Mouse (Mus musculus): Measurements from ENCODE around the gene Myo9a. TPM values are rescaled to one million over a fixed set of nuclear protein-coding genes. Genes with fewer than 3 reads are reported as not detected.
"Not testable (repeated sequence)": the region's sequence is repeated elsewhere in the genome, so short reads cannot be mapped to it uniquely, and the experiment has no call there.

Myo9a gene
- polyA plus RNA-seq, 1 experiment from 2014 or later, result 20.4 TPM

DNA sequence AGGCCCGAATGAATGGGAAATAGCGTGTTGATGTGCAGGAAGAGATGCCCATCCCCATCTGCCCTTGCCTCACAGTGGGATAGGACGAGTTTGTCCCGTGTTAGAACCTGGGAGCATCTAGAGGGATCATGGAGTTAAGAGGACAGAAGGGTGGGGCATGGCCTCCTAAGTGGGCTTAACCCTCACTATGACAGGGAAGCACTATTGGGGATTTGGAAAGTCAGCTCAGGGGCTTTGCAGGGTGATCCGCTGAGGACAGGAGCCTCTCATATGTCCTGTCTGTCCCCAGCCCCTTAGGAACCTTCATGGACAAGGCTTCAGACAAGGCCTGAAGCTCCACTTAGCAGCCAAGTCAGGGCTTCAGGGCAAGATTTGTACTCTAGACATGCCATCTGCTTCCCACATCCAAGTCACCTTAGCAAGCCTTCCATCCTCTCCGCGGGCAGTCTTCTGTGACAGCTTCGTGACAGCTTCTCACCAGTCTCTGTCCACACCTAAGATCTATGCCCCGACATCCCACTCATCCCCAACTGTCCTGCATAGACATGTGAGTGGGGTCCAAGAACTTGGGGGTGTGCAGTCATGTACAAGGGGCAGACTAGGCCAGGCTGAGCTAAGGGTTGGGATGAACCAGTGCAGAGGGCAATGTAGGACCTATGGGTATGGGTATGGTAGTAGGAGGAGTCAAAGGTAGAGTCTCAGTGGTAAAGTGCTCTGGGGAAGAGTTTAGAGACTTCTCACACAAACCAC is 200.5 kb downstream of the Myo9a start:
- Histone ChIP-seq H3K4me3 (ENCODE audit: low read length) (no peak overlapping the region), H3K4me2 (replicated peaks; ENCODE audit: low read depth, low read length) (no peak overlapping the region), H3K9ac (ENCODE audit: low read depth, low read length) (no peak overlapping the region), H3K9me3 (ENCODE audit: control insufficient read depth, low read length) (no peaks in the 10 kb centered on the region), H3K27me3 (ENCODE audit: control insufficient read depth, insufficient read depth, low read length) (no peaks in the 10 kb centered on the region), H3K27ac (ENCODE audit: low read depth, low read length) (no peak overlapping the region), H3K4me1 (ENCODE audit: control insufficient read depth, insufficient read depth, low read length) (no peaks in the 10 kb centered on the region), H3K36me3 (ENCODE audit: control insufficient read depth, insufficient read depth, low read length) (no peaks in the 10 kb centered on the region)
- no peak for ATAC-seq (ENCODE audit: low FRiP score, low TSS enrichment)
- 88% methylated on average over 9 of the region's 9 CpGs for WGBS

DNA sequence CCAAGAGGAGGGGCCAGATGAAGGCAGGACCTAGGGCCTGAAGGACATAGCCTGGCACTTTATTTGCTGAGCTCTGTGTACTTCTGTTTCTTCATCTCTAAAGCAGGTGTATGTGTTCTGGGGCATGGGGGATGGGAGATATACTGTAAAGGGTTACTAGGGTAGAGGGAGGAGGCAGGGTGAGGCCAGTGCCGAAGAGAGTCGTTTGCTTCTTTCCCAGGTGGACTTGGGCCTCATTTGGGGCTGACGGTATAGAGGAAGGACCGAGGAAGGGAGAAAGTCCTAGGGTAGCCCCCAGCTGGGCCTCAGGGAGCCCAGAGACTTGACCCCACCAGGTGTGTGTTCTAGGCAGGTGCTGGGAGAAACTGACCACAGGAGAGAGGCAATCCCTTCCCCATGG is 201.2 kb downstream of the Myo9a start:
- H3K4me3 ChIP-seq (ENCODE audit: low read length), result no peak overlapping the region
- WGBS, result 66% methylated on average over 4 of the region's 4 CpGs
- H3K27me3 ChIP-seq (ENCODE audit: control insufficient read depth, insufficient read depth, low read length), result no peaks in the 10 kb centered on the region
- no peak overlapping the region for H3K9ac ChIP-seq (ENCODE audit: low read depth, low read length)
- H3K36me3 ChIP-seq (ENCODE audit: control insufficient read depth, insufficient read depth, low read length), result no peaks in the 10 kb centered on the region
- H3K27ac ChIP-seq (ENCODE audit: low read depth, low read length), result no peak overlapping the region
- H3K4me1 ChIP-seq (ENCODE audit: control insufficient read depth, insufficient read depth, low read length), result no peaks in the 10 kb centered on the region
- no peak overlapping the region for H3K4me2 ChIP-seq (replicated peaks; ENCODE audit: low read depth, low read length)
- ATAC-seq (ENCODE audit: low FRiP score, low TSS enrichment), result no peak
- H3K9me3 ChIP-seq (ENCODE audit: control insufficient read depth, low read length), result no peaks in the 10 kb centered on the region

DNA sequence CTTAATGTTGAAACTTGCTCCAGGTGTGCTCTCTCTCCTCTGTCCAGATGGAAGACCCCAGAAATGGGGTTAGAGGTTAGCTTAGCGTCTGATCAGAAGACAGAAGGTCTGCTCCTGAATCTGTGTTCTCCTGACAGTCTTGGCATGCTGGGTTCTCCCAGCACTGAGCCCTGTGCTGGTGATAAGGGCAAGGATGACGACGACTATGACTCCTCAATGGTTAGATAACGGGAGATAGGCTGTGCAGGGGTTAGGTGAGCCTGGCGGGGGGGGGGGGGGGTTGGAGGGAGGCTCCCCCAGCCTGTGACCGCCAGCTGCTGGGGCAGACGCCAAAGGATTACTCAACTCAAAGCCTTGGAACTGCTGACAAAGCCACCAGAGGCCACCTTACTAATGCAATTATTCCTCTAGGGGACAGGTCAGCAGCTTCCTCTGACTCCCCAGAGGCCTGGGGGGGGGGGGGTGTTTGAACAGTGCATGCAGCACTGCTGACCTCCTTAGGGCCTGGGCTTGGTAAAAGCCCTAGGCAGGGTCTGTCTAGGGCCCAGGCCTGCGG is 201.9 kb downstream of the Myo9a start:
- Histone ChIP-seq H3K4me2 (replicated peaks; ENCODE audit: low read depth, low read length) (no peak overlapping the region), H3K9ac (ENCODE audit: low read depth, low read length) (no peak overlapping the region), H3K27ac (ENCODE audit: low read depth, low read length) (no peak overlapping the region), H3K27me3 (ENCODE audit: control insufficient read depth, insufficient read depth, low read length) (no peaks in the 10 kb centered on the region), H3K4me3 (ENCODE audit: low read length) (no peak overlapping the region), H3K4me1 (ENCODE audit: control insufficient read depth, insufficient read depth, low read length) (no peaks in the 10 kb centered on the region), H3K36me3 (ENCODE audit: control insufficient read depth, insufficient read depth, low read length) (no peaks in the 10 kb centered on the region), H3K9me3 (ENCODE audit: control insufficient read depth, low read length) (no peaks in the 10 kb centered on the region)
- 70% methylated on average over 8 of the region's 8 CpGs for WGBS
- no peak for ATAC-seq (ENCODE audit: low FRiP score, low TSS enrichment)

DNA sequence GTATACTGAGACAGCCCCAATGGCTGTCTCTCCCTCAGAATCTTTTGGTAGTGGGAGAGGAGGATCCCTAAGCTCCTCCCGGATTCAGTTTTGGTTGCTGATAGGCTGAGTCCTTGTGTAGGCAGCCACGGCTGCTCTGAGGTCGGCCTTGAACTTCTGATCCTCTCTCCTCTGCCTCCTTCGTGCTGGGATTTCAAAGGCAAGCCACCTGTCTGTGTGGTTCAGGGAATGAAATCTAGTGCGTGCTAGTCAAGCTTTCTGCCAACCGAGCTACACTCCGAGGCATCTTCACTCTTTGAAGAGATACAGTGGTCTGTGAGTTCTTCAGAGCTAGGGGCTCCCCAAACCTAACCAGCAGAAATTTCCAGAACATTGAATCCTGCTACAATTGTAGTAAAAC is 202.9 kb downstream of the Myo9a start:
- Histone ChIP-seq H3K27ac (ENCODE audit: low read depth, low read length) (no peak overlapping the region), H3K9me3 (ENCODE audit: control insufficient read depth, low read length) (no peaks in the 10 kb centered on the region), H3K36me3 (ENCODE audit: control insufficient read depth, insufficient read depth, low read length) (no peaks in the 10 kb centered on the region), H3K4me1 (ENCODE audit: control insufficient read depth, insufficient read depth, low read length) (no peaks in the 10 kb centered on the region), H3K4me3 (ENCODE audit: low read length) (no peak overlapping the region), H3K27me3 (ENCODE audit: control insufficient read depth, insufficient read depth, low read length) (no peaks in the 10 kb centered on the region), H3K9ac (ENCODE audit: low read depth, low read length) (no peak overlapping the region), H3K4me2 (replicated peaks; ENCODE audit: low read depth, low read length) (no peak overlapping the region)
- no peak for ATAC-seq (ENCODE audit: low FRiP score, low TSS enrichment)
- 88% methylated on average over 7 of the region's 7 CpGs for WGBS

DNA sequence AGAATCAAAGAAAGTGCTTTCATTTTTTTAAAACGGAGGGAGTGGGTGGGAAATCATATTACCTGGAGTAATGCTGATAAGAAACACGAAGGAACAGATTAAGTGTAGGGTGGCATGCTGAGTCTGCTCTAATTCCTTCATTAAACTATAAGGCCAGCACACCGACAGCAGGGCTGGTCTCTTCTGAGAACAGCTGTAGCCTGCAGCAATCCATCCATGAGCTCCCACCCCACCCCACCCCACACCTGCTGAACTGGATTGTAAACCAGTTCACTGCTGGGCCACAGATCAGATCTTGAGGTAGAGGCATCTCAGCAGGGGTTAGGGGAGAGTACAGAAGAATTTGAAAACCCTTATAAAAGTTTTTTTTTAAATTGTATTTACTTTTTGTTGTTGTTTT is 204.5 kb downstream of the Myo9a start:
- Histone ChIP-seq H3K9me3 (ENCODE audit: control insufficient read depth, low read length) (no peaks in the 10 kb centered on the region), H3K27me3 (ENCODE audit: control insufficient read depth, insufficient read depth, low read length) (no peaks in the 10 kb centered on the region), H3K4me1 (ENCODE audit: control insufficient read depth, insufficient read depth, low read length) (no peaks in the 10 kb centered on the region), H3K4me3 (ENCODE audit: low read length) (no peak overlapping the region), H3K9ac (ENCODE audit: low read depth, low read length) (no peak overlapping the region), H3K27ac (ENCODE audit: low read depth, low read length) (no peak overlapping the region), H3K4me2 (replicated peaks; ENCODE audit: low read depth, low read length) (no peak overlapping the region), H3K36me3 (ENCODE audit: control insufficient read depth, insufficient read depth, low read length) (no peaks in the 10 kb centered on the region)
- ATAC-seq (ENCODE audit: low FRiP score, low TSS enrichment), result no peak
- WGBS, result 64% methylated on average over 3 of the region's 3 CpGs

DNA sequence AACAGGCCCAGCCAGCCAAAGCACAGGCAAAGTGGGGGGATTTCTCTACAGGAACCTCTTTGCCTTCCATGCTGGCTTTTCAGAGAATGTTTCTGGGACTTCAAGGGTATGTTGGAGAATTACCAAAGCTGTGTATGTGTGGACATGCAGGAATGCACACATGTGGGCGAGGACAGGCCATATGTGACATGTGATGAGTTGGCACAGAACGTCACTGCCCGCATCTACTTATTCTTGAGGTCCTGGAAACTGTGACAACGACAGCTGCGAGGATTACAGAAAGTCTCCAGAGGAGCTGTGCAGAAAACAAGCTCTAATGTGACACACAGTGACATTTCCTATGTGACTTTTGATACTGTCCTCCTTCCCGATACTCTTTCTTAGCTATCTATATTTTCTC is 205.0 kb downstream of the Myo9a start:
- H3K36me3 ChIP-seq (ENCODE audit: control insufficient read depth, insufficient read depth, low read length), result no peaks in the 10 kb centered on the region
- no peak overlapping the region for H3K4me2 ChIP-seq (replicated peaks; ENCODE audit: low read depth, low read length)
- H3K9ac ChIP-seq (ENCODE audit: low read depth, low read length), result no peak overlapping the region
- no peaks in the 10 kb centered on the region for H3K27me3 ChIP-seq (ENCODE audit: control insufficient read depth, insufficient read depth, low read length)
- ATAC-seq (ENCODE audit: low FRiP score, low TSS enrichment), result no peak
- H3K4me3 ChIP-seq (ENCODE audit: low read length), result no peak overlapping the region
- 87% methylated on average over 6 of the region's 6 CpGs for WGBS
- no peaks in the 10 kb centered on the region for H3K9me3 ChIP-seq (ENCODE audit: control insufficient read depth, low read length)
- H3K4me1 ChIP-seq (ENCODE audit: control insufficient read depth, insufficient read depth, low read length), result no peaks in the 10 kb centered on the region
- no peak overlapping the region for H3K27ac ChIP-seq (ENCODE audit: low read depth, low read length)

DNA sequence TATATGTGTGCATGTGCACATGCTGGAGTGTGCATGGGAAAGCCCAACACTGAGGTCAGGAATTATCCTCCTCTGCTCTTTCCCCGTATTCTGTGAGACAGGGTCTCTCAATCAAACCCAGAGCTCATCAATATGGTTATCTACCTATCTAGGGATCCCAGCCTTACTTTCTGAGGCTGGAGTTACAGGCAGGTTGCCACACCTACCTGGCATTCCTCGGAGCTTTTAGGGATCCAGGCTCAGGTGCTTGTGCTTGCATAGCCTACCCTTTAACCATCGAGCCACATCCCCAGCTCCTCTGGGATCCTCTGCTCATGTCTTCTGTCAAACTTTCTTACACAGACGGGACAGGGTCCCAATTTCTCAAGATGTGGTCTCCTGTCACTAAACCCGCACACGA is 205.8 kb downstream of the Myo9a start:
- Histone ChIP-seq H3K9me3 (ENCODE audit: control insufficient read depth, low read length) (no peaks in the 10 kb centered on the region), H3K9ac (ENCODE audit: low read depth, low read length) (no peak overlapping the region), H3K4me2 (replicated peaks; ENCODE audit: low read depth, low read length) (peak overlapping the region; percentile 31), H3K27ac (ENCODE audit: low read depth, low read length) (no peak overlapping the region), H3K4me3 (ENCODE audit: low read length) (no peak overlapping the region), H3K36me3 (ENCODE audit: control insufficient read depth, insufficient read depth, low read length) (no peaks in the 10 kb centered on the region), H3K4me1 (ENCODE audit: control insufficient read depth, insufficient read depth, low read length) (no peaks in the 10 kb centered on the region), H3K27me3 (ENCODE audit: control insufficient read depth, insufficient read depth, low read length) (no peaks in the 10 kb centered on the region)
- WGBS, result 37% methylated on average over 6 of the region's 6 CpGs
- ATAC-seq (ENCODE audit: low FRiP score, low TSS enrichment), result no peak

GRCm38 (mm10) chr9:59958115-59958514 is 207.4 kb downstream of the Myo9a start:
- not testable (repeated sequence) for H3K36me3 ChIP-seq (ENCODE audit: control insufficient read depth, insufficient read depth, low read length); H3K9ac ChIP-seq (ENCODE audit: low read depth, low read length); H3K4me1 ChIP-seq (ENCODE audit: control insufficient read depth, insufficient read depth, low read length); H3K4me2 ChIP-seq (replicated peaks; ENCODE audit: low read depth, low read length); ATAC-seq (ENCODE audit: low FRiP score, low TSS enrichment); H3K4me3 ChIP-seq (ENCODE audit: low read length); H3K27ac ChIP-seq (ENCODE audit: low read depth, low read length); H3K9me3 ChIP-seq (ENCODE audit: control insufficient read depth, low read length); H3K27me3 ChIP-seq (ENCODE audit: control insufficient read depth, insufficient read depth, low read length)
- WGBS, result 54% methylated on average over 1 of the region's 1 CpGs

DNA sequence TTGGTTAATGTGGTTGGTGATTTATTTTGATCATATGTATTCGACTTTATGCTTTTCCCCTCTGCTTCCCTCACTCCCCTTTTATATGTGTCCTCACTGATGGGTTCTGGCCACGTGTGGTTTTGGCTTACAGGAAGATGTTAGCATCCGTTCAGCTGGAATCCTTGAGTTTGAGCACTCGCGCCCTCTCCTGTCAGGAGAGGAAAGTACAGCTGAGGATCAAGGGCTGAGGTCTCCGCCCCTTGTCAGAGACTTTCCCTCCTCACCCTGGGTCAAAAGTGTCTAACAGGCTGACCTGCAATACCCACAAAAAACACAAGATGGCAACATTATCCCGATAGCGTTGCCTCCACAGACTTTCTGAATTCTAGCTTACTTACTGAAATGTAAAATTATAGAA is 208.6 kb downstream of the Myo9a start:
- ATAC-seq (ENCODE audit: low FRiP score, low TSS enrichment), result peak; percentile 81
- no peaks in the 10 kb centered on the region for H3K27me3 ChIP-seq (ENCODE audit: control insufficient read depth, insufficient read depth, low read length)
- no peaks in the 10 kb centered on the region for H3K9me3 ChIP-seq (ENCODE audit: control insufficient read depth, low read length)
- H3K36me3 ChIP-seq (ENCODE audit: control insufficient read depth, insufficient read depth, low read length), result no peaks in the 10 kb centered on the region
- no peak overlapping the region for H3K9ac ChIP-seq (ENCODE audit: low read depth, low read length)
- 2% methylated on average over 8 of the region's 8 CpGs for WGBS
- no peak overlapping the region for H3K4me2 ChIP-seq (replicated peaks; ENCODE audit: low read depth, low read length)
- H3K27ac ChIP-seq (ENCODE audit: low read depth, low read length), result no peak overlapping the region
- H3K4me1 ChIP-seq (ENCODE audit: control insufficient read depth, insufficient read depth, low read length), result no peaks in the 10 kb centered on the region
- H3K4me3 ChIP-seq (ENCODE audit: low read length), result no peak overlapping the region
